Mouse (Mus musculus): ENCODE results near the gene Jazf1.

Jazf1 gene

GRCm38 (mm10) chr6:52836201-52836950 lies 232.1 kb downstream of the Jazf1 start:
- in situ Hi-C loops (cut with MboI; ENCODE audit: unreplicated experiment in 2 of 2), result loop anchor here (5.0 to 25.0 kb wide), 5 partner anchors 169 to 824 kb away; partner anchors contain the start of gene Skap2 (in 1 of the 2)

- in situ Hi-C loops (cut with MboI; ENCODE audit: unreplicated experiment in 2 of 2), result loop anchor here in 1 of 2 experiments (25.0 kb wide), 1 partner anchor 816 kb away; the partner anchor contains the start of gene Skap2
Observed at GRCm38 (mm10) chr6:52827752-52828277, 240.6 kb downstream of the Jazf1 start.

GRCm38 (mm10) chr6:52825535-52825934 lies 242.9 kb downstream of the Jazf1 start:
- in situ Hi-C loops (cut with MboI; ENCODE audit: unreplicated experiment in 2 of 2), result loop anchor here in 1 of 2 experiments (25.0 kb wide), 1 partner anchor 813 kb away; the partner anchor contains the start of gene Skap2

DNA sequence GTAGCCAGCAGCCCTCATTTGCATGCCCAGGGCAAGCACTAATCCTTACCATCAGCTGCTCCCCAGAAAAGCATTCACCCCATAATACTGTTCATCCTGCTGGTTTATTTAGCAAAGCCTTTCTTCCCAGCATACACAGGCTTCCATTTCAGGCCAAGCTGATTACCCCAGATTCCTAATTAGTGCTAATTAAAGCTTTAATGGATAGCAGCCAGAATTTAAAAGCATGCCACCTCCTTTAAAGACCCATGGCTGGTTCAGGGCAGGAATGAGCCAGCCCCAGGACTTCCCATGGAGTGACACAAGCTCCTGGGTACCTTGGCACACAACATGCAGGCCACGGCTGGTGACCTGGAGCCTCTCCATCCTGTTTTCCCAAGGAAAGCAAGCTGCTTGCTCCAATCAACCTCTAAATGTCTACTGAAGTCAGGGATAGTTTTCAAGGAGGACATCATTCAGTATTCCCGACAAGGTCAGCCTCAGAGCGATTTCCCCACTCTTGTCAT lies 243.4 kb downstream of the Jazf1 start:
- in situ Hi-C loops (cut with MboI; ENCODE audit: unreplicated experiment in 2 of 2), result loop anchor here in 1 of 2 experiments (25.0 kb wide), 3 partner anchors 813 to 1813 kb away; partner anchors contain the start of genes Cbx3, Hnrnpa2b1 and Skap2

DNA sequence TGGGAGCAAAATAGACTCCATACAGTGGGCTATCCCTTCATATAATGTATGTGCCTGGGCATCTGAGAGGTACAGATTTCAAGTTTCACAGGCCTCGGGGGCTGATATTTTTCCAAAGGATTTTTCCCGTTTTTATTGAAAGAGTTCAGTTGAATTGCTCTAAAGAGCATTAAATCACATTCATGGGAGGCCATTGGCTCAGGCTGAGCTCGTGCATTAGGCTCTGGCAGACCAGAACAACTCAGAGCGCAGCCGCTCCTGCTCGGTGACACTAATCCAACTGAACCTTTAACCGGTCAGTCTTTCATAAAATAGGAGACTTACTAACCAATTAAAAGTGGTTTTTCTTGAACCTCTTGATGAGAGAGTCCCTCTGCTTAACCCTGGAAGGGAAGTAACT lies 245.4 kb downstream of the Jazf1 start:
- in situ Hi-C loops (cut with MboI; ENCODE audit: unreplicated experiment in 2 of 2), result loop anchor here in 1 of 2 experiments (25.0 kb wide), 2 partner anchors 1361 to 1811 kb away; partner anchors contain the start of genes Cbx3 and Hnrnpa2b1

DNA sequence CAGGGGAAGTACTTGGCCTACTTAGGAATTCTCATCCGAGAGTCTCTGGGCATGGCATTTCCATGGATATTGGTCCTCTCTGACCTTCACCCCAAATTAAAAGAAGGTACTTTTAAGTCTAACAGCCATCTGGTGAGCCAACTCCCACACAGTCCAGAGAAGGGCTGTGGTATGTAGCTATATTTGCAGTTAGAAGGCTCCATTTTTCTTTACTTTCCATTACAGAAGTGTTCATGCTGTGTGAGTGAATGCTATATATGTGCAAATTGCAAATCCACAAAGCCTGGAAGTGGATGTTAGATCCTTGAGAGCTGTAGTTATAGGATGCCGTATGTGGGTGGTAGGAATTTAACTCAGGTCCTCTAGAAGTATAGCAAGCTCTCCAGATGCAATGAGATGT lies 245.8 kb downstream of the Jazf1 start:
- in situ Hi-C loops (cut with MboI; ENCODE audit: unreplicated experiment in 2 of 2), result loop anchor here in 1 of 2 experiments (25.0 kb wide), 2 partner anchors 1360 to 1810 kb away; partner anchors contain the start of genes Cbx3 and Hnrnpa2b1

DNA sequence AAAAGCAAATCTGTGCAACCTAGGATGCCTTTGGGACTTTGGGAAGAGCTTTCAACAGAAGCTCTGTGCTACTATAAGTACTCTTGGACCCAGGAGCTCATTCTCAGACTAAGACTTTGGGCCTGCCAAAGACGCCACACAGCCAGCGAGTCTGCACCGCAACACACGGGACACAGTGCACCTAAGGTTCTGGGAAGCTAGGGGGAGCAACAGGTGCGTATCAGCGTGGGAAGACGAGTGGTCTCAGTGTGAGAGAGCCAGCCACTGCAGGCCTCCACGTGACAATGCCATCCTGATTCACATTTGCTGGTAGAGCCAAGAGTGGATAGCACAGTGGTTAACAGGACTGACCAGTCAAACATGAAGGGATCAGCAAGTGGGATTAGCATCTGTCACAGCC lies 249.1 kb downstream of the Jazf1 start:
- in situ Hi-C loops (cut with MboI; ENCODE audit: unreplicated experiment in 2 of 2), result loop anchor here (5.0 to 25.0 kb wide), 4 partner anchors 55 to 1807 kb away; partner anchors contain the start of genes Cbx3 (in 1 of the 2) and Hnrnpa2b1 (in 1 of the 2)

DNA sequence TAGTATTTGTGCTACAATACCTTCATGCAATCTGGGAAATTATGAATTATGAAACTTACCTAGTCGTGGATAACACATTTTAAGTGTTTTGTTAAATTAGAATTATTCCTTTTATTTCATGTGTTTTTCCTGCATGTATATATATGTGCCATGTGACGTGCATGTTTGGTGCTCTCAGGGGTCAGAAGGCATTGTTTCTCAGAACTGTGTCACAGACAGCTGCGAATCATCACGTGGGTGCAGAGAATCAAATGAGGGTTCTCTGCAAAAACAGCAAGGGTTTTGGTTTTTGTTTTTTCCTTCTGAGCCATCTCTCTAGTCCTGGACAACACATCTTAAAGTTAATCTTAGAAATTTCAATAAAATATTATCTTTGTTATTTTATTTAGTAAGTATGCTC lies 250.4 kb downstream of the Jazf1 start:
- in situ Hi-C loops (cut with MboI; ENCODE audit: unreplicated experiment in 2 of 2), result loop anchor here (5.0 to 25.0 kb wide), 4 partner anchors 53 to 1806 kb away; partner anchors contain the start of genes Cbx3 (in 1 of the 2) and Hnrnpa2b1 (in 1 of the 2)

DNA sequence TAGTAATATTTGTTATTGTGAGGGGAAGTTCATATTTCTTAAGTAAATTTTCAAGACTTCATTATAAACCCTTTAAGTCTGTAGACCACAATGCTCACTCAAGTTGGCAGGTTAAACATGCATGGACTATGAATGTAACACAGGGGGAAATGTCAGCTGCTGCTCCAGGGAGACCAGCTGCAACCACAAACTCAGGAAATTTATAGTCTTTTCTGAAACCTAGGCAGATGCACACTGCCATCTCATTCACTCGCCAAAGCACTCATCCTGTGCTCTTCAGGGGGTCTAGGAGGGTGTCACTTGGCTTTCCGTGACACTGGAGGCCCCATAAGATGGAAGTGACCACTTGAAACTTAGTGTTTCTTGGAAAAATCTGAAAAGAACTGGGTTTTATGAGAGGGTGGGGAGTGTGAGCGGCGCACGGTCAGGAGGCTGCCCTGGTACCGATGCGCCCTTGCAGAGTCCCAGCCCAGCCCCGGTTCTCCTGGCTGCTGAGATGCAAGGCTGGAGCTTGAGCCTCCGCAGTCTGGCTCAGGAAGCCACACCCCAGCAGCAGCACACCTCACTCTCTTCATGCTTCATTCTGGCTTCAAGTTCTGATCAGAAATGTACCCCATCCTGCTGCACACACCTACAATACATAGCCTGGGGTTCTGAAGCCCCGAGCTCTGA lies 251.1 kb downstream of the Jazf1 start:
- in situ Hi-C loops (cut with MboI; ENCODE audit: unreplicated experiment in 2 of 2), result loop anchor here (5.0 to 25.0 kb wide), 4 partner anchors 53 to 1805 kb away; partner anchors contain the start of genes Cbx3 (in 1 of the 2) and Hnrnpa2b1 (in 1 of the 2)

DNA sequence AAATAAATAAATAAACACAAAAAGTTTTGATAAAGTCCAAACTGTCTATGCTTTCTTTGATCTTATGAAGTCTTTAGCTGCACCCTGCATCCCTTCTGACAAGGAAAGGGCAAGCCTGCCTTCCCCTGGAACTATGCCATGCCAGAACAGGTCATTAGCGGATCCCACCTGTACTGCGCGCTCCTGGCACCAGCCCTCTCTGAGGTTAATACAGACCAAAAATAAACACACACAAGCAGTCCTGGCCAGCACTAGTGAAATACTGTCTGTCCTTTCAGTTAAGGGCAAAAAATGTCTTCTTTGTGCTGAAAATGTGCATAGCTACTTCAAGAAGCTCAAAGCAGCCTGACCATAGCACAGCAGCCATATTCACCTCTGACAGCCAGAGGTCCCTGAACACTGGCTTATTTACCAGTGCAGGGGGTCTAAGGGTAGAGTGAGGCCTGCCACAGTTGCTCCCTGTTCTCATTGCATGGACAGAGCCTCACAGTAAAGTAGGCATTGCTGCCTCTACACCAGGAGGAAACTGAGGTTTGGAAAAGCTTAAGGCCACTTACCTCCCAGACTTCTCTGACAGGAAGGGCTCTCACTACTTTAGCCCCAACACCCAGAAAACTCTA lies 263.1 kb downstream of the Jazf1 start:
- in situ Hi-C loops (cut with MboI; ENCODE audit: unreplicated experiment in 2 of 2), result loop anchor here in 1 of 2 experiments (5.0 to 25.0 kb wide), 3 partner anchors 43 to 1793 kb away; partner anchors contain the start of genes Cbx3 and Hnrnpa2b1

DNA sequence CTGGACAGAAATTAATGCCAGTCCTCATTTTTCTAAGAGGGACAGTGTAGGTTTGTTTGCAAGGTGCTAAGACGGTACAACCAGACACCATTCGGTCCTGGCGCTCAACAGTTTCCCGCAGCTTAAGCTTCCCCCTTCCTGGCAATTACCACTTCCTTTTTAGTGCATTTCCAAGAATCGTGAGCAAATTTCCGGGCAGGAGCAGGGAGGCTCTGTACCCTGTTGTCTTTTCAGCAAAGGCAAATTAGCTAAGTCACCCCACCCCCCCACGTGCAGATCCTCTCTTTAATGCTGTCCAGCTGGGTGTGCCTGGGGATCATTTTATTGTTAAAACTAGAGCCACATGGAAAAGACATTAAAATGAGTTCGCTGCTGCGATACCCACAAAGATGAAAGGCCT lies 266.2 kb downstream of the Jazf1 start:
- in situ Hi-C loops (cut with MboI; ENCODE audit: unreplicated experiment in 2 of 2), result loop anchor here in 1 of 2 experiments (25.0 kb wide), 2 partner anchors 1340 to 1790 kb away; partner anchors contain the start of genes Cbx3 and Hnrnpa2b1

GRCm38 (mm10) chr6:52797252-52797800 lies 271.1 kb downstream of the Jazf1 start:
- in situ Hi-C loops (cut with MboI; ENCODE audit: unreplicated experiment in 2 of 2), result no loop called here

GRCm38 (mm10) chr6:52796691-52797090 lies 271.7 kb downstream of the Jazf1 start:
- in situ Hi-C loops (cut with MboI; ENCODE audit: unreplicated experiment in 2 of 2), result no loop called here

DNA sequence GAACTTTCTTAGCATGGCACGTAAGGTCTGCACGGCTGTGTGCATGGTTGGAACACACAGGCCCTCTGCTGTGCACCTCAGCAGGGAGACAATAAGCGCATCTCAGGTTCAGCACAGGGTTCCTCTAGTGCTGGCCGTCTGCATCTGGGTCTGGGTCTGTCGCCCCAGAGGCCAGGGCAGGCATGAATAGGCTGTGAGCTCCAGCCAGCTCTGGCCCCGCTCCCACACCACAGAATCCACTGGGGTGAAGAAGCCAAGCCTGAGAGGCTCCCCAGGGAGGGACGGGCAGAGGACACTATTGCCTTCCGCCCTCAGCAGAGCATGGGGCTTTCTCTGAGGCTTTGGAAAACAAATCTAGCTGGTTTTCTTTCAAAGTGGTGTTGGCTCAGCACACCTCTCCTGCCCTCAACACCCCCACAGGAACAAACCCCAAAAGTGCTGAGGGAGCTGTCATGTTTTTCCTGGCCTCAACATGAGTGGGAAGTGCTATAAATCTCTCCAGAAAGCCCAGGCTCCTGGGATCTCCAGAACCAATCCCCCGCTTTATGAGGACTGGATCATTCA lies 272.3 kb downstream of the Jazf1 start:
- in situ Hi-C loops (cut with MboI; ENCODE audit: unreplicated experiment in 2 of 2), result no loop called here

- in situ Hi-C loops (cut with MboI; ENCODE audit: unreplicated experiment in 2 of 2), result no loop called here
Observed at GRCm38 (mm10) chr6:52795029-52795841, 273.2 kb downstream of the Jazf1 start.

GRCm38 (mm10) chr6:52792455-52792854 lies 276.0 kb downstream of the Jazf1 start:
- in situ Hi-C loops (cut with MboI; ENCODE audit: unreplicated experiment in 2 of 2), result no loop called here

GRCm38 (mm10) chr6:52790781-52791180 lies 277.6 kb downstream of the Jazf1 start:
- in situ Hi-C loops (cut with MboI; ENCODE audit: unreplicated experiment in 2 of 2), result no loop called here

- in situ Hi-C loops (cut with MboI; ENCODE audit: unreplicated experiment in 2 of 2), result no loop called here
Observed at GRCm38 (mm10) chr6:52790316-52790715, 278.1 kb downstream of the Jazf1 start.
